Mouse (Mus musculus) granulocyte monocyte progenitor cell, adult 5-6 weeks (primary cell): ENCODE measurements around the gene 4932438H23Rik. TPM values are rescaled to one million over a fixed set of nuclear protein-coding genes. Genes with fewer than 3 reads are reported as not detected.

Experiments used
- ATAC-seq: replicated peaks from 2 replicates; pipeline ENCODE4 v1.8.0; 2016; ENCODE audit warnings: mild to moderate bottlenecking, moderate TSS enrichment, inconsistent platforms; ENCODE audit not compliant: poor library complexity, severe bottlenecking
- total RNA-seq, 2 experiments: library from RNA; stranded (forward) in 1 of 2; stranded (reverse) in 1 of 2; fragments of 200-712, 200-1000 nt in 1 of 2; fragments of >200 nt in 1 of 2; fragmentation: Nextera tagmentation in 1 of 2; gene quantifications; 2 replicates each; pipeline ENCODE4 v1.2.3; 2014 to 2017

4932438H23Rik gene
- total RNA-seq (2014; fragmentation: Nextera tagmentation) (not detected in 2 replicates), total RNA-seq (2017) (0.88 TPM in 1 of 2 replicates, not detected in the other)

DNA sequence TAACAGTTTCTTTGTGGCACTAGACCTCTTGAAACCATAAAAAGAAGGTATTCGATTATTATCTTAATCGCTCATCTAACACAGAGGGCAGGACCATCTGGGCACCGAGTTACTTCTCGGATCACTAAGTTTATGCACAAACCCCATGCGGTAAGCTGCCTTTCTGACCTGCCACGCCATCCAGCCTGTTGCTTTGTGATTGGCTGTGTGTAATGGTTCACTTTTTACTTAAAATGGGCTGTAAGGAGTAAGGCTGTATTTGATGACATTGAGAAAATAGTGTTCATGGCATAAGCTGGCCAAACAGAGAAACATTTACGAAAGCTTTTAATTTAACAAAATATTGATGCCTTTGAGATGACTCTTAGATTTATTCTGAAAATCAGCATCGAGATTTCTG lies at the start of gene 4932438H23Rik:
Gene 4932438H23Rik, minus strand, starts transcription at position 101 of the 400 bp plus-strand sequence.
- ATAC-seq, result no peak

DNA sequence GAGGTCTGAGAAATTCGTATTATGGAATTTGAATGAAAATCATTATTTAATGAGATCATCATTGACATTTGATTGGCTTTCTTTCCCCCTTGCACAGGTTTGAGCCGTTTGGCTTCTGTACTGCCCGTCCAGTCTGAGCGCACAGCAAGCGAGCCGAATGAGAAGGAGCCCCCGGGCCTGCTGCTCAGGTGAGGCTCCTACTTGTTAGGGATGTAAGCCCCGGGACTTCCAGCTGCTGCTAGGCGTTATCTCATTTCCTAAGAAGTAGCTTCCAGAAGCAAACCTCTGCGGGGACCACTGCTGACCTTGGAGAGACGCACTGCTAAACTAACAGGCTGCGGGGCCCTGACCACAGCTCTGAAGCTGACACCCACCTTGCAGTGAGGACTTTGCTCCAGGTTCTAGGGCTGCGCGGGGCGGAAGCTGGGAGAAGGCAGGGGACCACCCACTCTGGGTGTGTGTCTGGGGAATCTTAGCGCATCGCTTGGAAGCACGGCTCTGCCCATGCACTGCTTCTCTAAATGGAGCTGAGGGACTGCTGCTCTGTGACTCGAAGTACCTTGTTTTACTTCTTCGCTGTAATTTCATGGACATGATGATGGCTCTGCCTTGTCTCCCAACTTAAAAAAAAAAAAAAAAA lies 46.2 kb upstream of the 4932438H23Rik start:
- no peak for ATAC-seq

DNA sequence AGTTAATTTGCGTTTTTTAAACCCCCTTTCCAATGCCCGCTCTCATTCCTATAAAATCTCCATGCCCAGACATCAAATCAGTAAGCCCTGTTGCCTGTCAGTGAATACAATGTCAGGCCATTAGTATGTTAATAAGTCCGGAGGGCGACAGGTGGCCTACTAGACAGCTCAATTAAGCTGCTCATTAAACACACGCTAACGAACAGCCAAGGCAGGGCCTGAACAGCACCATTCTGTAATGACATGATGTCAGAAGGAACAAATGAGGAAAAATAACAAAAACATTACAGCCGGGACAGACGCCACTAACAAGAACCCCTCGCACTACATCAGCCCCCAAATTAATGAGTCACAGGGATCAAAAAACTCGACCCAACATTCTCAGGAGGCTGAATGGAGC lies 45.5 kb upstream of the 4932438H23Rik start:
- no peak for ATAC-seq

DNA sequence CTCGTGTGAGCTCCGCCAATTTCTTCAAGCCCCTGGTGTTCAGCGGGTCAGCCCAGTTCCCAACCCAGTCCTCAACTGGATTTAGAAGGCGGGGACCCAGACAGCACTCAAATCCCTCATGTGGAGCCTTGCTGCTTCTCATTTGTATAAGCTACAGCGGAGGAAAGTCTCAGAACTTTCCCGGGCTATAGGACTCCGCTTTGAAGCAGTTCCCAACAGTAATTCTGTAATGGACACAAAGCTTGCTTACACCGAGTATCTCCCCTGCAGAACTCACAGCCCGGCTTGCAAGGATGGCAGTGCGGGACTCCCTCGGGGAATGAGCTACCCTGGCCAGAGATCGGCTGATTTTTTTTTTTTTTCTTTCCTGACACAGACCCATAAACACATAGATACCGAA lies 45.1 kb upstream of the 4932438H23Rik start:
- no peak for ATAC-seq

DNA sequence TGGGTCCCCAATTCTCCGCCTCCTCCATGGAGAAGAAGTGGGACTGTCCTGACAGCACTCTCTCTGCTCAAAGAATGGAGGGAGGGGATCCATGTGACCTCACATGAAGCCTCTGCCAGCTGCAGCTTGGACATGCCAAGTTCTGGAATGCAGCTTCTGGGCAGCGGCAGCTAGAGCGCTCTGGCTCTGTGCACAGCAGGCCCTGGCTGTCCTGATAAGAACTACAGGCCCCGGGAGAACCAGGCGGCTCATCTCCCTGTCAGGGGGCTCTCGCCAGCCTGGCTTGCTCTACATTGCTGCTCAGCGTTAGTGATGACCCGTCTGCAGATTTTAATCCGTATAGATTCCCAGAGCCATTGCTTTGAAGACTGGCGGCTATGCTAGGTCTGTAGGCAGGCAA lies 44.6 kb upstream of the 4932438H23Rik start:
- no peak for ATAC-seq

DNA sequence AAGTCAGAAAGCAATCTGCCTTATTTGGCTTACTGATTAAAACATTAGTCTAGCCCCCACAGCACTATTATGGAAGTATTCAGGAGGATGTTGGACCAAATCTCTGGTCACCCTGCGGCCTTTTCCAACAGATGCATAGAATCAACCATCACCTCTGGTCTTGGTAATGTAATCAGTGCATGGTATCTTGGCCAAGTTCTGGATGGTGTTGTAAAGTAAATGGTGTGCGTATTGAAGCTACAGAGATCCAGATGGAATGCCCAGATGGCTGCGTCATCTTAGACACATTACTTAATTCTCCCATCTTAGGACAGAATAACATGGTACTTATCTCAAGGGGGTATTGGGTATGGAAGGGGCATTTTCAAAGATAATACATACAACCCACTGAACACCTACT lies 43.8 kb upstream of the 4932438H23Rik start:
- ATAC-seq, result no peak

DNA sequence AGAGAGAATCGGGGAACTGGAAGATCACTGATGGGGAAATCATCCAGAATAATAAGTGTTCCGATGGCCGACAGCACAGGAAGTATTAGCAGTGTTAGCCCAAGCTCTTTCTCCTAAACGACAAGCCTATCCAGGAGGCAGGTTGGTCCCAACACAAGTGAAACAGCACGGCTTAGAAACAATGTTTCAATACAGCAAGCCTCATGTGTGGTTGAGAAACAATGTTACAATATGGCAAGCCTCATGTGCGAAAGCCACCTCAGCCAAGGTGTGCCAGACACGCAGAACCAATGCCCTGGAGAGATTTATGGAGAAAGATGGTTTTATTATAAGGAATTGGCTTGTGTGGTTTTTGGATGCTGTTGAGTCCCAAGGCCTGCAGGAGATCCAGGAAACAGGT lies 43.2 kb upstream of the 4932438H23Rik start:
- no peak for ATAC-seq

DNA sequence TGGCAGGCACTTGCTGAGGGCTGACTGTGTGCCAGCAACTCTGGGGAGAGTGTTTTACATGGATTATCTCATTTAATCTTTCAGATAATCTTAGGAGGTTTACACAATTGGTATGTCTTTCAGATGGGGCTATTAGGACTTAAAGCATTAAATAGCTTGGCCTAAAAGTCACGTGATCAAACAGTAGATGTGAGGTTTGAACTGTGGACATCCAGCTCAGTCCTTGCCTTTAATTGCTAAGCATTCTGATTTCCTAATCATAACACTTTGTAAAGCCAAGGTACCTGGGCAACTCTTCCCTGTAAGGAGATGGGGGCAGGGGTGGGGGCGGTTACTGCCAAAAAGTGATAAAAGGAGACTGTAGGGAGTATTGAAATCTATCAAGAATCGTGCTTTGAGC lies 41.7 kb upstream of the 4932438H23Rik start:
- ATAC-seq, result no peak

DNA sequence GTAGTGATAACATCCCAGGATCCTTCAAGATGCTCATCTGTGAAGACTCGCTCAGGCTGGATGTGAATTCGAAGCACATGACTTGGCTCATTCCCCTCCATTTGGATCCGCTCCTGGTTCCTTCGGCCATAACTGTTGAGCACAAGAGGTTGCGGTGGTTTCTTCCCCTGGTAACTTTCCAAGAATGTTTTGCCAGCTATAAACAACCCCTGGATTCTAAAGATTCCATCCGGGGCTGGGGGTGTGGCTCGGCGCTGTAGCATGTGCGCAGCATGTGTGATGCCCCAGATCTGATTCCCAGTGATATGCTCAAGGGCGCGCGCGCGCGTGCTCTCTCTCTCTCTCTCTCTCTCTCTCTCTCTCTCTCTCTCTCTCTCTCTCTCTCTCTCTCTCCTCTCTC lies 35.0 kb upstream of the 4932438H23Rik start:
- ATAC-seq, result no peak

DNA sequence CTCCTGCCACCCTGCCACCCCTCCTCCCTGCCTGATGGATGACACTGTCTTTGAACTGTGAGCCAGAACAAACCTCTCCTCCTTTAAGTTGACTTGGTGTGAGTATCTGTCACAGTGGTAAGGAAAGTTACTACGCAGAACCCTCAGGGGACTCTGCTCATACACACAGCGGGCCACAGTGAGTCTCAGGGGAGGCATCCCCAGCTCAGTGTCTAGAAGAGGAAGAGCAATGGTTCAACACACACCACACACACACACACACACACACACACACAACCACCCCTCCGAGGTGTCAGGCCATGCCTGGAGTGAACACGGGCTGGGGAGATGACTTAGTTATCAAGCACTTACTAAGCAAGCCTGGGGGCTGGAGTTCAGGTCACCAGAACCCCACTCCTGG lies 33.5 kb upstream of the 4932438H23Rik start:
- ATAC-seq, result no peak

DNA sequence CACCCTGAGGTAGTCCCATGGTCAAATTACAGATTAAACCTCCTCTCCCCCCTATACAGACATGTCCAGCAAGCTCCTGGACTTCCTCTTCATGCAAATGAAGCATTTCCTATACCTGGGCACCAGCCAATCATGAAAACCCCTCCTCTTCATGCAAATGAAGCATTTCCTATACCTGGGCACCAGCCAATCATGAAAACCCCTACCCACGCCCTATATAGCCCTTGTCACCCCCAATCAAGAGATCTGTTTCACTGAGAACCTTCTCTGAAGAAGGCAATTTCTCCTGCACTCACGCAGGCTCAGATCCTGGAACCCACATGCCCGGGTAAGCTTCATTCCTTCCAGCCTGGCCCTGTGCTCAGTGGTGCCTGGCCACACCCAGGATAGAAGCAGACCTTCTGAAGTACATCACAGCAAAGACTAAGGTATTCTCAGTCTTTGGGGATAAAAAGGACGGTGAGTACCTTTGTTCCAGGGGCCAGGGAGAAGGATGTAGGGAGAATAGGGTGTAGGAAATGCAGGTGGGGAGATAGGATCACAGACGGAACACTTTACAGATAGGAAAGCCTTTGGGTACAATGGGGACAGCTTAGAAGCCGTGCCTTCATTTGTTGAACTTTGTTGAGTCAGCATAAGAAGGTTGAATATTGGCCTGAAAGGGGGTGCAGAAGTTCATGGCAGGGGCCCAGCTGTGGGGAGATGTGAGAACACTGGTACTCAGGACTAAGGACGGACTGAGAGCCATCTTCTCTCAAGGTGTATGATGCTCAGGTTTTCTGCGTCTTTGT lies 32.0 kb upstream of the 4932438H23Rik start:
- ATAC-seq, result no peak

DNA sequence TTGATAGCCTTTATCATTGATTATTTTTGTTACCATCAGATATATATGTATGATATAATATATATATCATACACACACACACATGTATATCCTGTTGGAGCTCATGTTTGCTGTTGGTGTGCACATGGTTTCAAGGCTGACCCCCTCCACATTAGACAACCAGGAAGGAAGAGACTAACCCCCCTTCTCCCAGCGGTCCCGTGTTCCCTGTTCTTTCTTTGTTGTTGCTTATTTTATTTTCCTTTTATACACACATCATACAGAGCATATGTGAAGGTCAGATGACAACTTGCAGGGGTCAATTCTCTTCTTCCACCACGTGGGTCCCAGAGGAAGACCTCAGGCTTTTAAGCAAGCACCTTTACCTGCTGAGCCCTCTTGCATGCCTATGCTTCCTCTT lies 29.3 kb upstream of the 4932438H23Rik start:
- no peak for ATAC-seq

DNA sequence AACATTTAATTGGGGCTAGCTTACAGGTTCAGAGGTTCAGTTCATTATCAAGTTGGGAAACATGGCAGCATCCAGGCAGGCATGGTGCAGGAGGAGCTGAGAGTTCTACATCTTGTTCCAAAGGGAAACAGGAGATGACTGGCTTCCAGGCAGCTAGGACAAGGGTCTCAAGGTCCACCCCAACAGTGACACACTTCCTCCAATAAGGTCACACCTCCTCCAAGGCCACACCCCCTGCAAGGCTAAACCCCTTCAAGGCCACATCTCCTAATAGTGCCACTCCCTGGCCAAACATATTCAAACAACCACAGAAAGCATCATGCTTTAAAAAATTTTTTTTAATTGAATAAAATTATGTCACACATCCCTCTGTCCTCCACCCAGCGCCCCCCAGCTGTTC lies 28.9 kb upstream of the 4932438H23Rik start:
- no peak for ATAC-seq

DNA sequence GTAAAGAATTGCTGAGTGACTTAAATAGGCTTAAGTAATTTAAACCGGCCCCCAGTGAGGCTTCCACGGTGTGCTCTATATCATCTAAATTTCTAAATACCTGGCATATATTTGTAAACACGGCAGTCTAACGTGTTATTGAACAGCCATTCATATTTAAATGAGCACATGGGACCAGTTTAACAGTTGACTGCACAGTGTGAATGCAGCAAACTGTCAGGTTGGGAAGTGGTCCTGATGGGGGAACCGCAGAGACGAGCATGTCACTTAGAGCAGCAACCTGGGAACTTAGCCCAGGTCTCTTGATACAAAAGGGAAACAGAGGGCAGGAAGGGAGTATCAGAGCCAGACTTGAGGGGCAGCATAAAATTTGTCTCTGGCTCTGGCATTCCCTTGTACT lies 25.0 kb upstream of the 4932438H23Rik start:
- ATAC-seq, result no peak

DNA sequence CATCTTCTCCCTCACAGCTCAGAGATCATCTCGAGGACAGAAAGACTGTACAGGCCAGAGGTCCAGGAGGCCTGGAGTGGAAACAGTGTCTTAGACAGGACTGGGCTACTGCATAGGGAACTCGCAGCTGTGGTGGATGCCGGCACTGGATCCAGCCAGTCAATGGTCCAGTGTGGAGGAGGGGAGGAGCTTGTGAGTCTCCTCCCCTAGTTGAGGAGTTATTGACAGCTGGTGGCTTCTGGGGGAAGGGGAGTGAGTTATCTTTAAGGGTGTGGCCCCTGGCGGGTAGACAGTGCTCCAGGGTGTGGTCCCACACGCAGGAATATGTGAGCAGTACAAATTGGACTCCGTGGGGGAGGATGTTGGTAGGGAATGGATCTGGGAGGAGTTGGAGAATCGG lies 21.8 kb upstream of the 4932438H23Rik start:
- ATAC-seq, result no peak

DNA sequence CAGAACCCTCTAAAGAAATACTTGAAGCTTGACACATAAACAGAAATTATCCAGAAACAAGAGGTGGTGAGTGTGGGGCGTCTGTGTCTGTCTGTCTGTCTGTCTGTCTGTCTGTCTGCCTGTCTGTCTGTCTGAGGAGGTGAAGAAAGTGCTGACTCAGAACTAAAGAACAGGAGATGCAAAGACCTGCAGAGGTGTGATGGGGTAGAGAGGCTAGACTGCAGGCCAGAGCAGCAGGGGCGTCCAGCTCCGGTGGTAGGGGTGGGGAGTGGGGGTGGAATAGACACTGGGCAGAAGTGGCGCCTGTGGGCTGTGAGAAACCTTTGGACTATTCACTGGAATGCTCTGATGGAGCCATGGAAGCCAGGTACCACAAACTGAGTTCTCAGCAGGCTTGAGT lies 21.1 kb upstream of the 4932438H23Rik start:
- ATAC-seq, result no peak

DNA sequence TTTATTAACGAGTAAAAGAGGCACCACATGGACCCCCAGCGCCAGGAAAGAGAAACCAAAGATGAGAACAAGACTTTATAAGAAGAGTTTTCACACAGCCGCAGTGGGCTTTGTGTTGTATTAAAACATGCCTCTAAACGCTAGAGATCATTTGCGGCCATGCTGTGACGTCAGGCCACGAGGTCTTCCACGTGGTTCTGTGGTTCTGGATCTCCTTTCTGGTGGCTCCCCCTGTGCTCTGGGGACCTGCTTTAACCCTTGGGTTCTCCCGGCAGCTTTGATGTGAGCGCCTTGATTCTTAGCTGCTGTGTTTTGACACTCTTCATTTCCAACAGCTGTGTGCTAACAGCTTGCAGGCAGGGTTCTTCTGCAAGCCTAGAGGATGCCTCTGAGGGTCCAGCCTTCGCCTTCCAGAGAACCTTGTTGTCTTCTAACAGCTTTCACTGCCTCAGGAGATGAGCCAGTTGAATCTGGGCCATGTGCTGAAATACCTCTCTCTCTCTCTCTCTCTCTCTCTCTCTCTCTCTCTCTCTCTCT lies 16.1 kb upstream of the 4932438H23Rik start:
- ATAC-seq, result no peak

DNA sequence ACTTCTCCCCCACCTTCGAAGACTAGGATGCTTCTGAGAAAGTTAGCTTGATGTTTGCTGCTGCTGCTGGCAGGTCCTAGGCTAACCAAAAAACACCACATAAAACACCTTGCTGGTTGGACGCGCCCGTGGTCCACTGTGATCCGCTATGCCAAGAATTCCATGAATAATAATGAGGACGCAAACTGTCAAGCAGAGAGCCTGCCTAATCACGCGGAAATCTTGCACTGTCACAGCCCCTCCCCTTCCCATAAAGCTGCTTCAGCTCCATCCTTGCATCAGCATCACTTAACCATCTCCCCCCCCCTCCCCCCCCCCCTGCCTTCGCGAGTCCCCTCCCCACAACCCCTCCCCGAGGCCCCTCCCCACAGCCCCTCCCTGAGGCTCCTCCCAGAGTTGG lies 12.7 kb upstream of the 4932438H23Rik start:
- ATAC-seq, result no peak

DNA sequence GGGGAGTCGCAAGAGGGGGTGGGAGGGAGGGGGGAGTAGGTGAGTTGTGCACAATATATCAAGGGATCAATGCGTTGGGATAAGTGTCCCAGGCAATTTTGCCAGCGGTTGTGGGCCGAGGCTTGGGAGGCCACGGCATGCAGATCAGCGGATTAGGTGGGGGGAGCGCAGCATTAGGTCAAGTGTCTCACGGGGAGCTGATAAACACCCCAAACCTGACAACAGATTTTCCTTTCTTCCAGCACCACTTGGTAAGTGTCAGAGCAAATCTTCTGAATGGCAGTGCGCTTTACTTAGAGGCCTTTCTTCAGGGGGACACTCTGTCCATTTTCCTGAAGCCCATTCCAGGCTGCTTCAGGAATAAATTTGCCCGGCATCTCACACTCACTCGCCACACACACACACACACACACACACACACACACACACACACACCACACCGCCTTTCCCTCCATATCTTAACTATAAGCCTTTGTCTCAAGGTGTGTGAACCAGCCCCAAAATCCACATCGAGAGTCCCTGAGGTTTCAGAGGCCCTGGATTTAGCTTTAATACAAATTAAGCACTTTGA lies 10.6 kb upstream of the 4932438H23Rik start:
- no peak for ATAC-seq

DNA sequence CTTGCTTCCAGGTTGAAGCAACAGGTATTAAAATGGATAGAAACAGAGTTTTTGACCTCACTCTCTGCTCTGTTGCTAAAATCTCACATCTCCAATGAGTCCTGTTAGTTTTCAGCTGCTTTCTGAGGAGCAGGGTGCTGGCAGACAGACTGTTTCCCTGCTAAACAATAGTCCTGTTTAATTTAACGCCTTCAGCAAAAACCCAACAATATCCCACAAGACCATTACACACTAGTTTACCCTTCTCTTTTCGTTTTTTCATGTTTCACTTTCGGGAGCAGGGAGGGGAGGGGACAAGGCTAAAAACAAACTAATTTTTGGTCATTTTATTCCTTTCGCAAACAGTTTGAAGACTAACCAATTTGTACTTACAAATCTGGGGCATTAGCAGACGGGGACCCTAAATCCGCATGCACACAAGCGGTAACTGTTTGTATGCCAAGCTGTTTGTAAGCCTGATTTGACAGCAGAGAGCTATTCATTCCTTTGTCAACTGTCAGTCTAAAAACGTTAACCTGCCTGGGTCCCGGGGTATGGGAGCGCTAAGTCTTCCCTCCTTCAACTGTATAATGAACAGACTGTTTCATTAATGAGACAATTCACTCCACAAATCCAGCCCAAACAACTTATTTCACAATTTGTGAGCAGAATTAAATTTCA lies 10.0 kb upstream of the 4932438H23Rik start:
- no peak for ATAC-seq

DNA sequence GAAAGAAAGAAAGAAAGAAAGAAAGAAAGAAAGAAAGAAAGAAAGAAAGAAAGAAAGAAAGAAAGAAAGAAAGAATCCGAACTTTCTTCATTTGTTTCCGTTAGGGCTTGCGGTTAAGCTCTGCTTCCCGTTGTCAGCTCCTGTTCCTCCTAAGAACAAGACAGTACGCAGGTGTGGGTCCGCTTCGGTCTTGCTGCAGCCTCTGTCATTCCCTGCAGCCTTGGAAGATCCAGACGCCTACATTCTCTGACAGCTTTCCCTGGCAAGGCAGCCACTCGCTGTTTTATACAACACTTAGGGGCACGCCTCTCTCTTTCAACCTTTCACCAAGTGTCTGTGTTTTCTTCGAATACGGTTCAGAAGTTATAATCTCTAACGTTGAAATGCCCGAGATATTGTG lies 8.5 kb upstream of the 4932438H23Rik start:
- no peak for ATAC-seq
